Mouse (Mus musculus): ENCODE measurements around the gene Grk1. TPM values are rescaled to one million over a fixed set of nuclear protein-coding genes. Genes with fewer than 3 reads are reported as not detected.

Grk1 gene
- polyA plus RNA-seq, 1 experiment = not detected

DNA sequence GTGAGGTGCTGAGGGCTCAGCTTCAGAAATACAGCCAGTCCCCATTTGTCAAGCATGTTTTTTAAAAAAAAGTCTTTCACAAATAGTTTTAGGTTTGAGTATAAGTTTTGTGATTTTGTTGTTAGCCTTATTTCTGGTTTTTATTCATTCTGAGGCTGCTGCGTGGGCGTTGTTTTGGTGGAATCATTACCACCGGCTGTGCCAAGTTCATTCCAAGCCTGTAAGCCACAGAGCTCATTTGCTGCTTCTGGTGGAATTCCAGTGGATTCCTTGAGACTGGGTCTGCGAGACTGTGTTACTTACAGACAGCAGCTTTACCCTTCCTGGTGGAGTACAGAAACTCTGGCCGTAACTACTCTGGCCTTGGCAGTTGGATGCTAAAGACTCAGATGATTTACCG, 41.6 kb downstream of the Grk1 start:
- TF ChIP-seq POLR2A (IDR thresholded peaks at IDR 0.05; ENCODE audit: low read depth, low read length) = no peak
- no peak for TF ChIP-seq CTCF (IDR thresholded peaks at IDR 0.05; ENCODE audit: borderline replicate concordance, insufficient read depth, low read length)
- Histone ChIP-seq H3K27ac (ENCODE audit: insufficient read depth, low read length) (no peak overlapping the region), H3K4me1 (ENCODE audit: control insufficient read depth, insufficient read depth, low read length) (no peaks in the 10 kb centered on the region), H3K4me3 (ENCODE audit: insufficient read depth, low read length) (no peak overlapping the region)

DNA sequence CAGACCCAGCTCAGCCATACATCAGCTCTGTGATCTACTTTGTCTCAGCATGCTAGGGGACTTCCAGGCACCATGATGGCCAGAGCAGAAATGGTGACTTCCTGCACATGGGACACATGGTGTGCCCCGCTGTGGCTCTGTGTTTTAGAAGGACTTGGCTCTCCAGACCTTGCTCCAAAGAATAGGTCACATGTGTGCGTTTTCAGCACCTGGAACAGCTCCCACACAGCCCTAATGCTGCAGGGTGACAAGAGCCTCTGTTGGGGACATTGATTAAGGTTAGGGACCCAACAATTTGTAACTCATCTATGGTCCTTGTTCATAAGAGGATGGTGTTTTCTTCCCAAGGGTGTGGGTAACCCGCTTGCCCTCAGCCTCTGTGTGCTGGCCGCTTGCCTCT, 43.3 kb downstream of the Grk1 start:
- H3K27ac ChIP-seq (ENCODE audit: insufficient read depth, low read length) = no peak overlapping the region
- H3K4me3 ChIP-seq (ENCODE audit: insufficient read depth, low read length) = no peak overlapping the region
- TF ChIP-seq CTCF (IDR thresholded peaks at IDR 0.05; ENCODE audit: borderline replicate concordance, insufficient read depth, low read length) (no peak), POLR2A (IDR thresholded peaks at IDR 0.05; ENCODE audit: low read depth, low read length) (no peak)
- H3K4me1 ChIP-seq (ENCODE audit: control insufficient read depth, insufficient read depth, low read length) = no peaks in the 10 kb centered on the region

DNA sequence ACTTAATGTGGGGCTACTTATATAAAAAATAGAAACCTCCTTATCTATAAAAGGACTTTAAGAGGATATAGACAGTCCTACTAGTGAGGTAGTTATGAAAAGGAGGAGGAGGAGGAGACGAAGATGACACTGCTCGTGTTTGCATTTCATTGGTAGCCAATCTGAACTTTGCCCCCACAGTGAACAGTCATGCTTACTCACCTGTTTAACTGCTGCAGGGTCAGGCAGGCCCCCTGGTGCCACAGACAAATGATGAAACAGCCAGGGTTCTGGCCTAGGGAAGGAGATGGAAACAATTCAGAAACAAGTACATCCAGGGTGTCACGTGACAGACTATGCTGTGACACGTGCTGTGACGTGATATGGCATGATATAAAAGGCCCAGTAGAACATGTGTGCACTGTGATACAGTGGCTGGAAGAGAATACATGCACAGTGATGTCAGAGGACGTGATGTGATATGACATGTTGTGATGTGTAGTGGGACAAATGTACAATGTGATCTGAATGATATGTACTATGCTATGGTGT, 46.9 kb downstream of the Grk1 start:
- no peak overlapping the region for H3K4me3 ChIP-seq (ENCODE audit: insufficient read depth, low read length)
- no peak for TF ChIP-seq CTCF (IDR thresholded peaks at IDR 0.05; ENCODE audit: borderline replicate concordance, insufficient read depth, low read length)
- TF ChIP-seq POLR2A (IDR thresholded peaks at IDR 0.05; ENCODE audit: low read depth, low read length) = no peak
- no peak overlapping the region for H3K27ac ChIP-seq (ENCODE audit: insufficient read depth, low read length)
- H3K4me1 ChIP-seq (ENCODE audit: control insufficient read depth, insufficient read depth, low read length) = no peaks in the 10 kb centered on the region

DNA sequence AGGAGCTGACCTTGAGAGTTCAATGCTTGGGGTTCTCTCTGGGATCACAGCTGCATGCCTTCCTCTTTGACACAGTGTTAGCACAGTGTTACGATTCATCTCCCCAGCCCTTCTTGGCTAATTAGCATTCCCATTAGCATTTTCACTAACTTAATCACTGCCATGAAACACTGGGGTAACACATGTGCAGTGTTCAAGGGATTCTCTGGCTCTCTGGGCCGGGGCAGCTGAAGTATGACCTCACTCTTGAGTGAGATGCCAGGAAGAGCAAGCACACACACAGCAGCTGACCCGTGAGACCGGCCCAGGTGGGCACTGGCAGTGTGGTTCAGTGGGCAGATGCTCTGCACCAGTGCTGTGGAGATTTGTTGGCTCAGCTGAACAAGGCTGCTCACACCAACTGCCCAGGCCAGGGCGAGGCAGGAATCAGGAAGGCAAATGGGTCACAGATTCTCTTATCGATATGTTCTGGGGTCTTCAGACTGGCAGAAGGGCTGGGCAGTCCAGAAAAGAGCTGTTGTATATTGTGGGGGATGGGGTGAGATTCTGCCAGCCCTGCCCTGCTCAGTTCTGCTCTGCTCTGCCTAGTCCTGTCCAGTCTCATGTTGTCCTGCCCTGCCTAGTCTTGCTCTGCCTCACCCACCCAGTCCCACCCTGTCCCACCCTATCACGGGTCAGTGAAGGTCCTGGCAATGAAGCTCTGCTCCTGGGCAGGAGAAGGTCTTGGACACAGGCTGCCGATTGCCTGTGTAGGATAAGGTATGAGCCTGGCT, 49.6 kb downstream of the Grk1 start:
- no peaks in the 10 kb centered on the region for H3K4me1 ChIP-seq (ENCODE audit: control insufficient read depth, insufficient read depth, low read length)
- no peak overlapping the region for H3K27ac ChIP-seq (ENCODE audit: insufficient read depth, low read length)
- TF ChIP-seq POLR2A (IDR thresholded peaks at IDR 0.05; ENCODE audit: low read depth, low read length) (no peak), CTCF (IDR thresholded peaks at IDR 0.05; ENCODE audit: borderline replicate concordance, insufficient read depth, low read length) (no peak)
- no peak overlapping the region for H3K4me3 ChIP-seq (ENCODE audit: insufficient read depth, low read length)

DNA sequence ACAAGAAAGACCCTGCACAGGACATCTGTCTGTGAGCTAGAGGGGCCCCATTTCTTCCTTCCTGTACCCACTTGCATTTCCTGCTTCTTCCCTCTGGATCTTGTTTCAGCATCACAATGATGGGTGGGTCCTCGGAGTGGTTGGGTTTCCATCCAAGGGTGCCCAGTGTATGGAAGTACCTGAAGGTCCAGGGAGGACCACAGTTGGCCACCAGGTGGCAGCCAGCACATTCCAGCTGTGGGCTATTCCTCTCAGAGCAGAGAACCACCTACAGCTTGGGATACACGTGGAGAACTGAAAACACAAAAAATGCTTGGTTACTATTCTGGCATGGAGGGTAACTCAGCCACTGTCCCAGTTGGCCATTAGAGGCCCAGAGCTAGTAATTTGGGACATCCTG, 50.4 kb downstream of the Grk1 start:
- Histone ChIP-seq H3K4me3 (ENCODE audit: insufficient read depth, low read length) (no peak overlapping the region), H3K4me1 (ENCODE audit: control insufficient read depth, insufficient read depth, low read length) (no peaks in the 10 kb centered on the region), H3K27ac (ENCODE audit: insufficient read depth, low read length) (no peak overlapping the region)
- TF ChIP-seq POLR2A (IDR thresholded peaks at IDR 0.05; ENCODE audit: low read depth, low read length) (no peak), CTCF (IDR thresholded peaks at IDR 0.05; ENCODE audit: borderline replicate concordance, insufficient read depth, low read length) (peak; percentile 74; the same call in 1 of the 2 replicates)

DNA sequence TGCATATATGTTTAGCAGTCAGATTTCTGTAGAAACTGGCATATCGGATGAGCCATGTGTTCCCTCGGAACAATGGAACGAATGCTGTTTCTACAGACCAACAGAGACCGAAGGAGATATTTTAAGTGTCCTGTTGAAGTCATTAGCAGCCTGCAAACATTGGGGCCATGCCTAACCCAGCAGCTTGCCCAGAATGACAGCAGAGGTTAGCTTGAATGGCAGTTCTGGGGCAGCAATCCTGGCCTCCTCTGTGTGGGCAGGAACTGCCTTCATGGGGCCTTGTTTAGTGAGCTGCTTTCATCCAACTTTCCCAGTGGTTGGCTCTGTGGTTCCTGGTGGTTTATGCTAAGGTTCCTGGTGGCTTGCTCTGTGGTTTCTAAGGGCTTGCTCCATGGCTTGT, 54.5 kb downstream of the Grk1 start:
- no peak for TF ChIP-seq CTCF (IDR thresholded peaks at IDR 0.05; ENCODE audit: borderline replicate concordance, insufficient read depth, low read length)
- TF ChIP-seq POLR2A (IDR thresholded peaks at IDR 0.05; ENCODE audit: low read depth, low read length) = no peak
- Histone ChIP-seq H3K4me1 (ENCODE audit: control insufficient read depth, insufficient read depth, low read length) (no peaks in the 10 kb centered on the region), H3K4me3 (ENCODE audit: insufficient read depth, low read length) (no peak overlapping the region), H3K27ac (ENCODE audit: insufficient read depth, low read length) (no peak overlapping the region)

DNA sequence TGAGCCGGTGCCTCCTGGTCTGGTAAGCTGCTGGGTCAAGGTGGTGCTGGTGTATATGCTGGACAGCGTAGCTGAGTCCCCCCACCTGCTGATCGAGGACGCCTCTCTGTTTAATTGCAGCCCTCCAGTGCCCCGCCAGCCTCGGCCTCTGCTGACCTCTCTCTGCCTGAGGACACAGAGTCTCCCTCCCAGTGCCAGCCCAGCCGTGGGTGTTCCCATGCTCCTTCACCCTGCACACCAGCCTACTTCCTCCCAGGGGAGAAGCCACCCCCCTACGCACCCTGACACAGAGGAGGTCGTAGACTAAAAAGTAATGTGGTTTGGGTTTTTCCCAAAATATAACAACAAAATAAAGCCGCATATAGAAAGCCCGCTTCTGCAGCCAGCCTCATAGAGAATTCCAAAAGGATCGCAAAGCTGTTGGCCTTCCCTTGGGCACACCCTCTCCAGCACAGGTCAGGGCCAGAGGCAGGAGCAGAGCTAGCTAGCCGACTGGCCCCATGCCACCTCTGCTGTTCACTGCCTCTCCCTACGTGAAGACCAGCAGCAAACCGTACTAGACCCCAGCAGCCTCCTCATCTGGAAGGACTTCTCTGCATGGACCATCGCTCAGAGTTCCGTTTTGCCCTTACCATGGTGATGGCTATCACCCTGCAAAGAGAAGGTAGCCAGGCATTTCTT, 56.3 kb downstream of the Grk1 start:
- Histone ChIP-seq H3K4me3 (ENCODE audit: insufficient read depth, low read length) (no peak overlapping the region), H3K4me1 (ENCODE audit: control insufficient read depth, insufficient read depth, low read length) (no peaks in the 10 kb centered on the region), H3K27ac (ENCODE audit: insufficient read depth, low read length) (no peak overlapping the region)
- no peak for TF ChIP-seq POLR2A (IDR thresholded peaks at IDR 0.05; ENCODE audit: low read depth, low read length)
- no peak for TF ChIP-seq CTCF (IDR thresholded peaks at IDR 0.05; ENCODE audit: borderline replicate concordance, insufficient read depth, low read length)

DNA sequence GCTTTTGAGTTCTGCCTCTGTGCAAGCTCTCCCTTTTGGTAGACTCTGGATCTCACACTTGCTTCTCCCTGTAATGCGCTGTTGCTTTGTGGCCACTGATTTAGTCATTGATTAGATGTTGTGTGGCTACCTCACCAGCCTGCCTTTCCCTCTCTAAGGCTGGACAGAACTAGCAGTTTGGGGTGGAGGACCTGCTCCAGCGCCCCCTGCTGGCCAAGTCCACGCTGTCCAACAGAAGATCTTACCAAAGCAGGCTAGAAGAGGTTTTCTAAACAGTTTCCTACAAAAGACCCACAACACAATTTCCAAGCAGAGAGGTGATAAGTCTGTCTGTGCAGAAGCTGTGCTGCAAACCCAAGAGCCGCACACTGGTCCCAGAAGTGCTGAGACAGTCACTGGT, 57.0 kb downstream of the Grk1 start:
- Histone ChIP-seq H3K4me1 (ENCODE audit: control insufficient read depth, insufficient read depth, low read length) (no peaks in the 10 kb centered on the region), H3K4me3 (ENCODE audit: insufficient read depth, low read length) (no peak overlapping the region), H3K27ac (ENCODE audit: insufficient read depth, low read length) (no peak overlapping the region)
- TF ChIP-seq POLR2A (IDR thresholded peaks at IDR 0.05; ENCODE audit: low read depth, low read length) (no peak), CTCF (IDR thresholded peaks at IDR 0.05; ENCODE audit: borderline replicate concordance, insufficient read depth, low read length) (peak; percentile 78; the same call in 1 of the 2 replicates)

DNA sequence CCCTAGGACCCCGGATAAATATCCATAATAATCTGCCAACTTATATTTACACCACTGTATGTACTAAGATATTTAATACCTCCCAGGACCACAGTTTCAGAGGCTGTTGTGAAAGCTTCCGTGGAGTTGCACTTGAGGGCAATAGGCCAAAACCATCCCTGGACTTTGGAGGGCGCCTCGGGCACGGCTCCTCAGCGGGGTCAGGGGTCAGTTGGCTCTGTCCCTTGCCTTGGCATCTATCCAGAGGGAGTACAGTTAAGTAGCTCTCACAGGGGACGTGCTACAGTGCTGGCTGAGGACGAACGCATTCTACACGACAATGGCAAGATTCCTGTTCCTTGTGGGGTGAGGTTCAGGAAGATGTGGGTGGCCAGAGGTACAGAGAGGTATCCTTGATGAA, 57.5 kb downstream of the Grk1 start:
- no peak overlapping the region for H3K4me3 ChIP-seq (ENCODE audit: insufficient read depth, low read length)

DNA sequence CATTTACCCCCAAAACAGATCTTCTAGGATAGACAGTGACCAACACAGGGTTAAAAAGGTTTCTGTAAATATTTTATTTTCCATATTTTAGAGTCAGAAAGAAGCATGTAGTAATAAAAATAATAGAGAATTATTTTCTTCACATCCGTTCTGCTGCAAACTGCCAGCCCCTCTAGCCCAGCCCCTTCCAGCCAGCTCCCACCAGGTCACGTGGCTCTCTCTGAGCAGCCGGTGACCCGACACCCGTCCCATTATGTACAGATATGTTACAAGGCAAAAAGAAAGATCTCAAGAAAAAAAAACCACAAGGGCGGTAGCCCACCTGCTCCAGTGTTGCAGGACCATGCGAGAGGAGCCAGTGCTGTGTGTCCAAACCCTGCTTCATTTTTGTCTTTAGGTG, 60.4 kb downstream of the Grk1 start:
- Histone ChIP-seq H3K4me3 (ENCODE audit: insufficient read depth, low read length) (no peak overlapping the region), H3K27ac (ENCODE audit: insufficient read depth, low read length) (no peak overlapping the region), H3K4me1 (ENCODE audit: control insufficient read depth, insufficient read depth, low read length) (no peaks in the 10 kb centered on the region)
- no peak for TF ChIP-seq CTCF (IDR thresholded peaks at IDR 0.05; ENCODE audit: borderline replicate concordance, insufficient read depth, low read length)

More for the DNA sequence above, 57.5 kb downstream of the Grk1 start:
- Histone ChIP-seq H3K27ac (ENCODE audit: insufficient read depth, low read length) (no peak overlapping the region), H3K4me1 (ENCODE audit: control insufficient read depth, insufficient read depth, low read length) (no peaks in the 10 kb centered on the region)
- TF ChIP-seq POLR2A (IDR thresholded peaks at IDR 0.05; ENCODE audit: low read depth, low read length) (no peak), CTCF (IDR thresholded peaks at IDR 0.05; ENCODE audit: borderline replicate concordance, insufficient read depth, low read length) (no peak)
